Mouse (Mus musculus) midbrain, embryonic 13.5 days (tissue): ENCODE results near the gene Prrc2b. TPM values are rescaled to one million over a fixed set of nuclear protein-coding genes. Genes with fewer than 3 reads are reported as not detected.
A peak's percentile ranks its signal among the peaks of the same experiment; 100 is the strongest.

Source experiments
- ATAC-seq: fragments of 200-750 bp; cut with Nextera tagmentation; 2 replicates; pipeline ENCODE4 v1.8.0; 2017; ENCODE audit warnings: mild to moderate bottlenecking, moderate TSS enrichment, moderate library complexity
- H3K27ac ChIP-seq: fragments of 300-500 bp; sonication (generic); 2 replicates; pipeline ENCODE4 v1.5.1; 2015; ENCODE audit warnings: inconsistent platforms, mild to moderate bottlenecking, moderate library complexity
- H3K27me3 ChIP-seq: fragments of 300-500 bp; sonication (generic); 2 replicates; pipeline ENCODE4 v1.6.1; 2015; ENCODE audit warnings: mild to moderate bottlenecking, inconsistent platforms
- H3K36me3 ChIP-seq: fragments of 300-500 bp; sonication (generic); 2 replicates; pipeline ENCODE4 v1.6.1; 2015; ENCODE audit warnings: mild to moderate bottlenecking, inconsistent platforms
- H3K4me1 ChIP-seq: fragments of 300-500 bp; sonication (generic); replicated peaks from 2 replicates; pipeline ENCODE4 v1.6.1; 2015; ENCODE audit warnings: inconsistent platforms
- H3K4me2 ChIP-seq: fragments of 300-500 bp; sonication (generic); replicated peaks from 2 replicates; pipeline ENCODE4 v1.6.1; 2015; ENCODE audit warnings: moderate library complexity, mild to moderate bottlenecking, inconsistent platforms
- H3K4me3 ChIP-seq: fragments of 300-500 bp; sonication (generic); replicated peaks from 2 replicates; pipeline ENCODE4 v1.5.1; 2015; ENCODE audit warnings: mild to moderate bottlenecking, inconsistent platforms
- H3K9ac ChIP-seq: fragments of 300-500 bp; sonication (generic); replicated peaks from 2 replicates; pipeline ENCODE4 v1.6.1; 2015; ENCODE audit warnings: mild to moderate bottlenecking, inconsistent platforms
- H3K9me3 ChIP-seq: fragments of 300-500 bp; sonication (generic); 2 replicates; pipeline ENCODE4 v1.6.1; 2016; ENCODE audit warnings: mild to moderate bottlenecking, inconsistent platforms
- WGBS: fragments of 180-500 bp; shearing (Covaris S2); methylation state at CpG from one replicate; pipeline ENCODE4 v1.1.7; 2015; 5-methylcytosine and 5-hydroxymethylcytosine counted together
- polyA plus RNA-seq: library from polyadenylated mRNA; unstranded; fragments of >200 nt; fragmentation: Nextera tagmentation; extraction: Ambion mirVana; gene quantifications from 2 replicates; pipeline ENCODE4 v1.2.1, GENCODE M21; 2015

The Prrc2b gene
- polyA plus RNA-seq, 1 experiment from 2014 or later, result 77.5 TPM

- Histone ChIP-seq H3K9me3 (no peaks in the 10 kb centered on the region), H3K4me3 (no peak overlapping the region), H3K27me3 (no peaks in the 10 kb centered on the region), H3K4me2 (no peak overlapping the region), H3K4me1 (peaks cover 94% of the 10 kb centered on the region), H3K36me3 (no peaks in the 10 kb centered on the region), H3K27ac (peak overlapping the region; percentile 47), H3K9ac (0 out of 2 replicates have a peak overlapping the region, but pooled peaks have one; percentile 21)
- ATAC-seq, result no peak
- 71% methylated on average over 11 of the region's 11 CpGs for WGBS
Observed at GRCm38 (mm10) chr2:32177397-32178060, 26.6 kb downstream of the Prrc2b start.

DNA sequence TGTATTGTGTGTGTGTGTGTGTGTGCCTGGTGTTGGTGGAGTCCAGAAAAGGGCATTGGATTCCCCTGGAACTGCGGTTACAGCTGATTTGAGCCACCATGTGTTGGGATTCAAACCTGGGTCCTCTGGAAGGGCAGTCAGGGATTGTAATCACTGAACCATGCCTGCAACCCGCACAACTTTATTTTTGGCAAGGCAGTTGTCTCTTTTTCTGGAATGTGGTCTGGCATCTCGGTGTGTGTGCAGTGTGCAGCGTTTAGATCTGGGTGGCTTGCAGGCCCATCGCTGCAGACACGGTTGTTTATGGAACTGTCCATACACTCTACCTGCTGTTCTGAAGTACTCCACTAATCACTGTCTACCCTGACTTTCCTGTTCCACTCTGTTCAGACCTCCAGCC, 28.5 kb downstream of the Prrc2b start:
- H3K9me3 ChIP-seq, result no peaks in the 10 kb centered on the region
- no peak overlapping the region for H3K9ac ChIP-seq
- H3K4me2 ChIP-seq, result no peak overlapping the region
- no peaks in the 10 kb centered on the region for H3K27me3 ChIP-seq
- 79% methylated on average over 6 of the region's 6 CpGs for WGBS
- H3K36me3 ChIP-seq, result peaks cover 17% of the 10 kb centered on the region
- H3K27ac ChIP-seq, result no peak overlapping the region
- peaks cover 91% of the 10 kb centered on the region for H3K4me1 ChIP-seq
- ATAC-seq, result no peak
- H3K4me3 ChIP-seq, result no peak overlapping the region

- peaks cover 22% of the 10 kb centered on the region for H3K36me3 ChIP-seq
- H3K9ac ChIP-seq, result no peak overlapping the region
- peaks cover 83% of the 10 kb centered on the region for H3K4me1 ChIP-seq
- ATAC-seq, result no peak
- no peaks in the 10 kb centered on the region for H3K9me3 ChIP-seq
- no peaks in the 10 kb centered on the region for H3K27me3 ChIP-seq
- H3K27ac ChIP-seq, result no peak overlapping the region
- no peak overlapping the region for H3K4me2 ChIP-seq
- 92% methylated on average over 12 of the region's 12 CpGs for whole genome bisulfite sequencing
- no peak overlapping the region for H3K4me3 ChIP-seq
Observed at GRCm38 (mm10) chr2:32180127-32180526, 29.2 kb downstream of the Prrc2b start.

DNA sequence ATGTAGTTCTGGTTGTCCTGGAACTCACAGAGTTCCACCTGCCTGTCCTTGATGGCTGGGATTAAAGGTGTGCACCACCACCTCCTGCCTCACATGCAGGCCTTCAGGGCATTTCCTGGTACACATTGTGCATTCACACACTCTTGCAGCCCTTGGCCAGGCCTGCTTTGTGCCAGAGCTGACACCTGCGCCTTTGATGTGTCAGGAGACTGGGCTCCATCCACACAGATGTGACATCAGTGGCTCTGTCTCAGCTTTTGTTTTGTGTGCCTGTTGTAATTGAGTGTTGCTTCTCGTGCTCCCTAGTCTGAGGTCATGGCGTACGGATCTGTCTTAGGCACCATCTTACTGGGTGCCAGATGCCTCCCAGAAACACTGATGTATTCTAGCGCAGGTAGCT, 30.5 kb downstream of the Prrc2b start:
- ATAC-seq, result no peak
- Histone ChIP-seq H3K27me3 (no peaks in the 10 kb centered on the region), H3K4me1 (peaks cover 71% of the 10 kb centered on the region), H3K36me3 (peaks cover 34% of the 10 kb centered on the region), H3K9me3 (no peaks in the 10 kb centered on the region), H3K27ac (peak overlapping the region; percentile 51), H3K9ac (peak overlapping the region; percentile 19; the same call in 1 of the 2 replicates), H3K4me3 (no peak overlapping the region), H3K4me2 (no peak overlapping the region)
- WGBS, result 74% methylated on average over 5 of the region's 5 CpGs

DNA sequence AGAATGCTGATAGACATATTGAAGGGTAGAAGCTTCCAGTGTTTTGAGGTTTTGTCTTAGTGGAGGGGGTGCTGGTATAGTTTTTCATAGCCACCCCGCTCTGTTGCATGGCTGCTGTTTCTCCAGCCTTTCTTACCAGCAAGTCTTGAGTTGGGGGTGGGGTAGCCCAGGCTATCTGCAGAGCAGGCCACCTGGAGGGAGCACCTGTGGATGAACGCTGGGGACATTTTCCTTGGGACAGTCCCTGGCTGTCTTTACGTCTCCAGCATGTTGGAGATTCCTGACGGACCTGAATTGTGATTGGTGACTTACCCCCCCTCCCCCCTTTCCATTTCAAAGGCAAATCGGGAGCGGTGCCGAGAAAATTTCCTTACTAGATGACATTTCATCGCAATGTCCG, 31.2 kb downstream of the Prrc2b start:
- WGBS, result 72% methylated on average over 9 of the region's 9 CpGs

GRCm38 (mm10) chr2:32182676-32183296, 31.9 kb downstream of the Prrc2b start:
- H3K27me3 ChIP-seq, result no peaks in the 10 kb centered on the region
- H3K36me3 ChIP-seq, result peaks cover 48% of the 10 kb centered on the region
- H3K9ac ChIP-seq, result no peak overlapping the region
- 68% methylated on average over 13 of the region's 13 CpGs for WGBS
- H3K4me1 ChIP-seq, result peaks cover 56% of the 10 kb centered on the region
- peak overlapping the region; percentile 60 for H3K27ac ChIP-seq
- H3K9me3 ChIP-seq, result no peaks in the 10 kb centered on the region
- no peak overlapping the region for H3K4me2 ChIP-seq
- peak; percentile 57; the same call in 1 of the 2 replicates for ATAC-seq
- H3K4me3 ChIP-seq, result no peak overlapping the region

More for the DNA sequence above, 31.2 kb downstream of the Prrc2b start:
- Histone ChIP-seq H3K9me3 (no peaks in the 10 kb centered on the region), H3K27me3 (no peaks in the 10 kb centered on the region), H3K9ac (no peak overlapping the region), H3K27ac (peak overlapping the region; percentile 60; the same call in 1 of the 2 replicates), H3K36me3 (peaks cover 41% of the 10 kb centered on the region), H3K4me3 (no peak overlapping the region), H3K4me2 (no peak overlapping the region), H3K4me1 (peaks cover 63% of the 10 kb centered on the region)
- ATAC-seq, result no peak

- no peak overlapping the region for H3K4me2 ChIP-seq
- H3K9ac ChIP-seq, result no peak overlapping the region
- H3K4me1 ChIP-seq, result peaks cover 15% of the 10 kb centered on the region
- peaks cover 82% of the 10 kb centered on the region for H3K36me3 ChIP-seq
- no peaks in the 10 kb centered on the region for H3K27me3 ChIP-seq
- ATAC-seq, result no peak
- no peaks in the 10 kb centered on the region for H3K9me3 ChIP-seq
- WGBS, result 97% methylated on average over 13 of the region's 13 CpGs
- no peak overlapping the region for H3K27ac ChIP-seq
- no peak overlapping the region for H3K4me3 ChIP-seq
Observed at GRCm38 (mm10) chr2:32187019-32187551, 36.2 kb downstream of the Prrc2b start.

DNA sequence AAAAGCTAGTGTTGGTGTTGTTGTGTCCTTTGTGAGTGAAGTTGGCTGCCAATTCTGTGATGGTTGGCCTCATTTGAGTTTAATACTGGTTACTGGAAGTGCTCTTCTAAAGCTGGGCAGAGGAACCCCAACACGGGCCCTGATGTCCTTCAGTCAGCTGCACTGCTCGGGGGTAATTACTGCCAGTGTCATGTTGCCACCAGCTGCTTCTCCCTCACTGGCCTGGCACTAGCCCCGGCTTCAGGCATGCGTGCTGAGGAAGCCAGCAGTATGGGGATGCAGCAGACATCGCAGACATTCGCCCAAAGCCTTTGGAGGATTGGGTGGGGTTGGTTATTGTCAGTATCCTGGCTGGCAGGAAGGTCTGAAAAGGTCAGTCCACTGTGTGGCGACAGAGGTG, 36.8 kb downstream of the Prrc2b start:
- 93% methylated on average over 7 of the region's 7 CpGs for WGBS
- Histone ChIP-seq H3K4me2 (no peak overlapping the region), H3K9ac (no peak overlapping the region), H3K4me1 (peaks cover 9% of the 10 kb centered on the region), H3K27ac (no peak overlapping the region), H3K9me3 (no peaks in the 10 kb centered on the region), H3K27me3 (no peaks in the 10 kb centered on the region), H3K4me3 (no peak overlapping the region), H3K36me3 (peaks cover 87% of the 10 kb centered on the region)
- ATAC-seq, result no peak

DNA sequence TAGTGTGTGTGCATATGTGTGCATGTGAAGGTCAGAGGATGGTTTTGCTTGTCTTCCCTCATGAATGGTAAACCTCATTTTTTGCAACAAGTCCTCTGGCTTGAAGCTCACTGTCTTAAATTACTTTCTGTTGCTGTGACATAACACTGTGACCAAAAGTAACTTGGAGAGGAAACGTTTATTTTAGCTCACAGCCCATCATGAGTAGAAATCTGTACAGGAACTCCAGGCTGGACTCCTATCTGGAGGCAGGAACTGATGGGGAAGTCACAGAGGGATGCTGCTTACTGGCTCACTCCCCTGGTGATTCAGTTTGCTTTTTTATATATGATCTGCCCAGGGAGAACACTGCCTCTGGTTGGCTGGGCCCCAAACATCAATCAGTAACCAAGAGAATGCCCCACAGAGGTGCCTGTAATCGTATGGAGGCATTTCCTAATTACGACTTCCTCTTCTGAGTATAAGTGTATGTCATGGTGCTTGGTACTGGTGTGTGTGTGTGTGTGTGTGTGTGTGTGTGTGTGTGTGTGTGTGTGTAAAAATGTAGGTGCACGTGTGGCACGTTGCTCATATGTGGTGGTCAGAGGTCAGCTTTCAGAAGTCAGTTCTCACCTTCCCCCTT, 38.3 kb downstream of the Prrc2b start:
- H3K9ac ChIP-seq, result no peak overlapping the region
- ATAC-seq, result no peak
- 84% methylated on average over 5 of the region's 5 CpGs for WGBS

GRCm38 (mm10) chr2:32190620-32191019, 39.7 kb downstream of the Prrc2b start:
- WGBS, result 78% methylated on average over 1 of the region's 1 CpGs
- Histone ChIP-seq H3K36me3 (peaks cover 89% of the 10 kb centered on the region), H3K4me2 (no peak overlapping the region), H3K4me1 (no peaks in the 10 kb centered on the region), H3K27ac (no peak overlapping the region), H3K9me3 (no peaks in the 10 kb centered on the region), H3K9ac (no peak overlapping the region), H3K27me3 (no peaks in the 10 kb centered on the region), H3K4me3 (no peak overlapping the region)
- no peak for ATAC-seq

More for the DNA sequence above, 38.3 kb downstream of the Prrc2b start:
- Histone ChIP-seq H3K4me3 (no peak overlapping the region), H3K27me3 (no peaks in the 10 kb centered on the region), H3K9me3 (no peaks in the 10 kb centered on the region), H3K4me2 (no peak overlapping the region), H3K36me3 (peaks cover 87% of the 10 kb centered on the region), H3K27ac (no peak overlapping the region), H3K4me1 (no peaks in the 10 kb centered on the region)

- Histone ChIP-seq H3K36me3 (peaks cover 90% of the 10 kb centered on the region), H3K9me3 (no peaks in the 10 kb centered on the region), H3K27ac (no peak overlapping the region), H3K27me3 (no peaks in the 10 kb centered on the region), H3K9ac (no peak overlapping the region), H3K4me2 (no peak overlapping the region), H3K4me3 (no peak overlapping the region), H3K4me1 (no peaks in the 10 kb centered on the region)
- ATAC-seq, result no peak
- WGBS, result 84% methylated on average over 17 of the region's 18 CpGs
Observed at GRCm38 (mm10) chr2:32191872-32192507, 41.1 kb downstream of the Prrc2b start.

- Histone ChIP-seq H3K9me3 (no peaks in the 10 kb centered on the region), H3K36me3 (peaks cover 100% of the 10 kb centered on the region), H3K4me1 (no peaks in the 10 kb centered on the region), H3K4me2 (no peak overlapping the region), H3K27me3 (no peaks in the 10 kb centered on the region), H3K4me3 (no peak overlapping the region), H3K9ac (no peak overlapping the region; the same call in 1 of the 2 replicates), H3K27ac (no peak overlapping the region)
- WGBS, result 72% methylated on average over 11 of the region's 11 CpGs
- ATAC-seq, result no peak
Observed at GRCm38 (mm10) chr2:32198977-32199376, 48.1 kb downstream of the Prrc2b start.
